Mouse (Mus musculus): ENCODE results near the gene Stxbp6.

Stxbp6 gene

GRCm38 (mm10) chr12:44996897-44997296 is 77.6 kb downstream of the Stxbp6 start:
- DNase-seq (ENCODE audit: low read depth, low spot score) = no peak

DNA sequence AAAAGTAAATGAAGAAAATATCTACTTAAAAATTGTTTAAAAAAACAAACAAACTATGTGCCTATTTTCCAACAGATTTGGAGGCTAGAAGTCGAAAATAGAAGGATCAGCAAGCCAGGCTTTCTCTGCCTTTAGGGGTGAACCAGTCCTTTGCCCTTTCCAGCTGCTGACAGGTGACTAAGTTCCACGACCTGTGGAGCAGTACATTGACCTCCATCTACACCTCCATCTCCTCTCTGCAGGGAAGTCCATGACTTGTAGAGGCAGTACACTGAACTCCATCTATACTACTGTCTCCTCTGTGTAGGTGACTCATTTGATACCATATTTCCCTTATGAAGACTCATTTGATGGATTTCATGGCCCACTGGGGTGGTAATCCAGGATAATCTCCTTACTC is 78.2 kb downstream of the Stxbp6 start:
- DNase-seq (ENCODE audit: low read depth, low spot score) = no peak

DNA sequence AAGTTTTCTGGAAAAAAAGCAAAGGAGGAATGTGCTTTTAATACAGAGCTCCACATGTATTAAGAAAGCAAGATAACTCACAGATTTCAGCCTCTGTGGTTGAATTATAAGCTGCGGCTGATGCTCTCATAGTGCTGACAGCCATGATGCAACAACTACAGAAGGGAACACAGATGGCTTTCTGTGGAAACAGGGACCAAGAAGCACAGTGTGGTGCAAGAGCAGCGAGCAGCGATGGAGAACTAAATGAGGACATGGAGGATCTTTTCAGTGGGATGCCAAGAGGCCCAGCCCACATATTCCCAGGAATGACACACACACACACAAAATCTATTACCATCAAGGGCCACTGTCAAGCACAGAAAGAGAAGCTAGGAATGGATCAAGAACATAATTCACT is 81.1 kb downstream of the Stxbp6 start:
- DNase-seq (ENCODE audit: low read depth, low spot score) = no peak

DNA sequence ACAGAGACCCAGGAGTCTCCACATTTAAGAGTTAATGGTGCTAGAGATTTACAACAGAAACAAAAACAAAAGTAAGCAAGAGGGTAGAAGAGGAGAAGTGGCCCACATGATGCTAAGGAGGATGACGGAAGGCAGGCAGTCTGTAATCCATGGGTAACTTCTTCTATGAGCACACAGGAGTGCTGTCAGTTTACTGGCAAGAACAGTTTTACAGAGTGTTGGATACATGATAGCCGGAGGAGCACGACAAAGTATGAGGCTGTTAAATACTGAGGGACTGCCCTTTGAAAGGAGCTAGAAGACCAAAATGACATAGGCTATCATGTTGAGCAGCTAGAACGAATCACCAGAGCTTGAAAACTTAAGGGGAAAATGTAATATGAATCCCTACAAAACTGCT is 81.7 kb downstream of the Stxbp6 start:
- DNase-seq (ENCODE audit: low read depth, low spot score) = no peak

- DNase-seq (ENCODE audit: low read depth, low spot score) = no peak
Observed at GRCm38 (mm10) chr12:44990379-44990778, 84.1 kb downstream of the Stxbp6 start.

DNA sequence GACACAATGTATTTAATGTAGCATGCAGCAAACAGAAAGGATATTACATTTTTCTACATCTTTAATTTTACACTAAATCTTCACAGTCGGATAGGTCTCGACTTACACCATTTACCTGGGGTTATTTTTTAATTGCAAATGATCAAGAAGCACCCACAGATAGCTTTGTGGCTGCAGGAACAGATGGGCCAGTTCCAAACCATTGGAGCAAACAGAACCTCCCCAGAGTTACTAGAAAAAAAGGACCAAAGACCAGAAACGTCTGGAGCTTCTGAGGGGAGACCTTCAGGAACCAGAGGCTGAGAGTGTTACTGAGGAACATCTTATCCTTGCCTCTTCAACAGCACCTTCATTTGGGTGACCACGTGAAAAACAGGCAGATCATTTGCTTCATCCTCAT is 85.5 kb downstream of the Stxbp6 start:
- DNase-seq (ENCODE audit: low read depth, low spot score) = no peak

DNA sequence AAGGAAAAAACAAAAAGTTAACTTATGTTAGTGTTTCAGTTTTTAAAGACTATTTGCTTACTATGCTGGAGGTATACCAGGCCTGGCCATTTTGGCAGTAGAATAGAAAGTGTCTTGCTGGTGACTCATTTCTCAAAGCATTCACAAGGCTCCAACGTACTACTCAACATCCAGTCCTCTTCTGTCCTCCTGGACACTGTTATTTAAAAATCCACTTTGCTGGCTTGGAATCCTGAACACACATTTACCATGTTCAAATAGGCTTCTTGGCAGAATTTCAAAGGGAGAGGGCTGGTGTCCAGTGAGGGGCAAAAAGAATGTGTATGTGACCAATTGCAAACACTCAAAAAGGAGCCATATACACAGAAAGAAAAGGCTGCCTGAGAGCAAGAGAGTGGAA is 86.7 kb downstream of the Stxbp6 start:
- no peak for DNase-seq (ENCODE audit: low read depth, low spot score)

DNA sequence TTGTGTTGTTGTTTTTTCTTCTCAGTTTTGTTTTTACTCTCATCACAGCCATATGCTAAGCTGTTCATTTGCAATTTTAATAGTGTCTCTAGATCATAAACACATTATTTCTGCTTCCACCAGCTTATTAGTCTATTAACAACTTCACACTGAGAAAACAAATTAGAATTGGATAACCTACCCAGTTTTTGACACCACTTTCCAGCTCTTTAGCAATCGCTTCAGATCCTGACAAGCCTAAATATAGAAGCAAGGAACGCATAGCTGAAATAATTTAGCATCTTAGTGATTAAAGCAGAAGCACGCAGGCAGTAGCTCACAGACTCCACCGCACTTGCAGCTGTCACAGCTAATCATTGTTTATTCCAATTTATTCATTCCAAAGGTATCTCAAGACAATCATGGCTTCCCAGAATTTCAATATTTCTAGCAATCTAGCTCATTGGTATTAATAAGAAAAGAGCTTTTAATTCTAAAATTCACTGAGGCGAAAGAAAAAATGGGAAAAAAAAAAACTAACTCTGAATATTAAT is 95.1 kb downstream of the Stxbp6 start:
- DNase-seq (ENCODE audit: low read depth, low spot score) = no peak

DNA sequence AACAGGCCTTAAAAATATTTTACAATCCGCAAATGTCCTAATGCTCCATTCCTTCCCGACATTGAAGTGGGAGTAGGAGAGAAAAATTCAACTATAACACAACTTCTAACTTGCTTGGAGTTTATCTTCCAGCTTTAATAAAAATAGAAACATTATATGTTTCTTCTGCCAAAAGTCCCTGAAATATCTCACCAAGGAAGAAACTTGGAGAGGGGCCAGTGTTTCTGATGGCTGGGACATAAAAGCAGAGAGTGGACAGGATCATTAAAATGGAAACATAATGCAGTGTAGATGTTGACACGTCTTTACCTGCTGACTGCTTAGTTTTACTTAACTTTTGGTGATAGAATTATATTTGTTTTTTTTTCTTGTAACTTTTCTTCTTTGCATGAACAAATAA is 99.2 kb downstream of the Stxbp6 start:
- DNase-seq (ENCODE audit: low read depth, low spot score) = no peak

- no peak for DNase-seq (ENCODE audit: low read depth, low spot score)
Observed at GRCm38 (mm10) chr12:44971477-44971876, 103.0 kb downstream of the Stxbp6 start.

DNA sequence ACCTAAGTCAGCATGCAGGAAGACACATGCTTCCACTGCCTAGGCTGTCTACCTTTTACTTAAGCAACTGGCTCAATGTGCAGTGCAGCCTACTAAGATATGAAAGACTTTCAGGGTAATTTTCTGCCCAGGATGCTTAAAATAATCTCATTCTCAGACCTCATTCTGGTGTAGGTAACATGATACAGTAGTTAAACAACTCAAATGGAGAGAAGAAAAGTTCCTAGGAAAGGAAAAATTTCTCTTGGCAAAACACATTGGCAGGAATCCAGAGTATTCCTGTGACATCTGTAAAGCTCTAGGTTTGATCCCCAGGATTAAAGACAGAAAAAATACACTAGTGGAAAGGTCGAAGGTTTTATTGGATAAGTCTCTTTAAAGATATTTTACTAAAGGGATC is 107.1 kb downstream of the Stxbp6 start:
- no peak for DNase-seq (ENCODE audit: low read depth, low spot score)

DNA sequence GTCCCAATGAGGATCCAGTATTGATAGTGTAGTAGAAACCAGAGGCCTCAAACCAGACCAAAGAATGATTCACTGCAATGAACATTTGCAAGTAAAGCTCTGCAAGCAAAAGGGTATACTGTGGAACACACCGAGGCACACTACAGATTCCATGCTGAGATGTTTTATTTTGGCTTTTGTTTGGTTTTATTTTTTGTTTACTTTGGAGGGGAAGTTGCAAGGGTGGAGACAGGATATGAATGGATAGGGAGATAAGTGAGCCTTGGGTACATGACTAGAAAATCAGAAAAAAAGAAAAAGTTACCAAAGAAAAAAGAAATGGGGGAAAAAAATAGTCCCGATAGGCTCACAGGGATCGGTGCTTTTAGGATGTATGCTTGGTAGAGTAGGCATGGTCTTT is 117.0 kb downstream of the Stxbp6 start:
- DNase-seq (ENCODE audit: low read depth, low spot score) = no peak

GRCm38 (mm10) chr12:44953121-44953520 is 121.4 kb downstream of the Stxbp6 start:
- DNase-seq (ENCODE audit: low read depth, low spot score) = no peak

GRCm38 (mm10) chr12:44952072-44952471 is 122.4 kb downstream of the Stxbp6 start:
- no peak for DNase-seq (ENCODE audit: low read depth, low spot score)

- no peak for DNase-seq (ENCODE audit: low read depth, low spot score)
Observed at GRCm38 (mm10) chr12:44950559-44950958, 124.0 kb downstream of the Stxbp6 start.

DNA sequence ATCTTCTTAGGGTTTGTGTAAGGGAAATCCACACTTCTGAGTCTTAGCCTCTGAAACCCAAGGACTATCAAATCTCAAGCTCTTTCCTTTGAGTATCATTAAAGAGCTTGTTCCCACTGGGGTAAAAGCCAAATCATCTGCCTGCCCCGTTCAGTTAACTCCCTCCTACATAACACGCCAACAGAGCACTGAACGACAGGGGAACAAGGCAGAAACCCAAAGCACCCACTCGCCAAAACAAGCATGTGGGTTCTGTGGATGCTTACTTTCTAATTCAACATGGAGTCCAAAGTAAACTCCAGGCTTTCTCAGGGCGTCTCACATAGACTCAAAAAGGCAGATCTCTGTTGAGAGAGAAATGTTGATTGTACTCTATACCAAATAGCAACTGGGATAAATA is 126.7 kb downstream of the Stxbp6 start:
- no peak for DNase-seq (ENCODE audit: low read depth, low spot score)

- no peak for DNase-seq (ENCODE audit: low read depth, low spot score)
Observed at GRCm38 (mm10) chr12:44940325-44940724, 134.2 kb downstream of the Stxbp6 start.

GRCm38 (mm10) chr12:44939106-44939505 is 135.4 kb downstream of the Stxbp6 start:
- DNase-seq (ENCODE audit: low read depth, low spot score) = no peak

GRCm38 (mm10) chr12:44932954-44933353 is 141.6 kb downstream of the Stxbp6 start:
- DNase-seq (ENCODE audit: low read depth, low spot score) = no peak

GRCm38 (mm10) chr12:44931716-44932115 is 142.8 kb downstream of the Stxbp6 start:
- DNase-seq (ENCODE audit: low read depth, low spot score) = no peak

- no peak for DNase-seq (ENCODE audit: low read depth, low spot score)
Observed at GRCm38 (mm10) chr12:44928456-44928855, 146.1 kb downstream of the Stxbp6 start.

- no peak for DNase-seq (ENCODE audit: low read depth, low spot score)
Observed at GRCm38 (mm10) chr12:44925901-44926300, 148.6 kb downstream of the Stxbp6 start.

- no peak for DNase-seq (ENCODE audit: low read depth, low spot score)
Observed at GRCm38 (mm10) chr12:44923273-44923672, 151.2 kb downstream of the Stxbp6 start.

DNA sequence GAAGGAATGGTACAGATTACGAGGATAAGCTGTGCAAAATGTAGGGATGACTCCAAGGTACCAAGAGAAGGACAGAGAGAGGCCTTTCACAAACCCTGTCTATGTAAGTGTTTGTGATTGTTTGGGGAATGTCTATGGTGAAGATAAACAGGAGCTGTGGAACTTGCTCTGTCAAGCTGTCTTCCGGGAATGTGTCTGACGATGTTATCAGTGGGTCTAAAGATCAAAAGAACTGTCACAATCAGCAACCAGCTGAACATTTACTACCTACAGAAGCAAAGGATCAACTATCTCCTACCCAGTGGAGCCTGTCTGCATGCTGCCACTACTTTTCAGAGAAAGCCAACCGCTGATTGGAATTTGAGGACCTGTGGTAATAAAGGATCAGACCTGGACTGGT is 152.3 kb downstream of the Stxbp6 start:
- no peak for DNase-seq (ENCODE audit: low read depth, low spot score)

All from ZHBTc4 (cell line).